Mouse (Mus musculus) cortical plate, adult 2 months (tissue): Measurements from ENCODE around the gene Ipo8.

Source experiments
- CTCF ChIP-seq: fragments of 200-500 bp; IDR thresholded peaks from 2 replicates; pipeline ENCODE4 v1.5.1; 2011; ENCODE audit warnings: mild to moderate bottlenecking, control low read depth, low read length; ENCODE audit not compliant: insufficient read depth; ENCODE audit errors: extremely low read depth
- POLR2A ChIP-seq: fragments of 200-500 bp; IDR thresholded peaks from 2 replicates; pipeline ENCODE4 v1.6.1; 2011; ENCODE audit warnings: mild to moderate bottlenecking, low read length, control low read depth; ENCODE audit not compliant: insufficient read depth; ENCODE audit errors: extremely low read depth

- TF ChIP-seq CTCF: no peak
- no peak for TF ChIP-seq POLR2A
Measured at GRCm38 (mm10) chr6:148771423-148771822, 59.8 kb downstream of the Ipo8 start.
